Mouse (Mus musculus) myocyte (in vitro differentiated cells): ENCODE results near the gene Gm5678. TPM values are rescaled to one million over a fixed set of nuclear protein-coding genes. Genes with fewer than 3 reads are reported as not detected.

ENCODE experiments used
- H3K27me3 ChIP-seq: one replicate; pipeline ENCODE4 v1.6.1; 2011; ENCODE audit not compliant: control insufficient read depth, insufficient read depth, insufficient read length
- H3K36me3 ChIP-seq: one replicate; pipeline ENCODE4 v1.6.1; 2011; ENCODE audit not compliant: control insufficient read depth, insufficient read depth
- H3K4me2 ChIP-seq: one replicate; pipeline ENCODE4 v1.6.1; 2011; ENCODE audit warnings: low read depth, control low read depth
- H3K4me3 ChIP-seq: one replicate; pipeline ENCODE4 v1.5.1; 2011; ENCODE audit warnings: mild to moderate bottlenecking, control low read depth, moderate library complexity
- H3K79me2 ChIP-seq: one replicate; pipeline ENCODE4 v1.6.1; 2011; ENCODE audit not compliant: control insufficient read depth, insufficient read depth
- H3ac ChIP-seq: one replicate; pipeline ENCODE4 v1.6.1; 2011; ENCODE audit not compliant: control insufficient read depth, insufficient read length
- CEBPB ChIP-seq: IDR thresholded peaks from 2 replicates; pipeline ENCODE4 v1.6.1; 2011; ENCODE audit warnings: mild to moderate bottlenecking, moderate library complexity; ENCODE audit not compliant: poor library complexity, insufficient read depth, severe bottlenecking
- E2F4 ChIP-seq: IDR thresholded peaks from one replicate; pipeline ENCODE4 v1.6.1; 2011; ENCODE audit warnings: mild to moderate bottlenecking, control low read depth, moderate library complexity; ENCODE audit not compliant: insufficient read depth
- MAX ChIP-seq: IDR thresholded peaks from one replicate; pipeline ENCODE4 v1.6.1; 2011; ENCODE audit warnings: low read depth, mild to moderate bottlenecking, control low read depth
- MYOD1 ChIP-seq, 3 experiments: IDR thresholded peaks; one replicate each; pipeline ENCODE4 v1.6.1; 2011; ENCODE audit warnings: control low read depth in 2 of 3, low read depth in 2 of 3, mild to moderate bottlenecking in 2 of 3, moderate library complexity in 1 of 3; ENCODE audit not compliant: insufficient read length in 2 of 3, control insufficient read depth in 1 of 3
- MYOG ChIP-seq, 3 experiments: IDR thresholded peaks; one replicate each; pipeline ENCODE4 v1.6.1; 2011; ENCODE audit warnings: control low read depth in 2 of 3, low read depth in 2 of 3, mild to moderate bottlenecking in 2 of 3; ENCODE audit not compliant: insufficient read length in 2 of 3, control insufficient read depth in 1 of 3, insufficient read depth in 1 of 3
- POLR2A ChIP-seq: IDR thresholded peaks from one replicate; pipeline ENCODE4 v1.6.1; 2011; ENCODE audit warnings: low read depth, mild to moderate bottlenecking, control low read depth, moderate library complexity; ENCODE audit not compliant: insufficient read length
- POLR2AphosphoS2 ChIP-seq: IDR thresholded peaks from one replicate; pipeline ENCODE4 v1.6.1; 2011; ENCODE audit warnings: low read depth, control low read depth; ENCODE audit not compliant: insufficient read length
- REST ChIP-seq: IDR thresholded peaks from one replicate; pipeline ENCODE4 v1.6.1; 2011; ENCODE audit warnings: mild to moderate bottlenecking, control low read depth, moderate library complexity; ENCODE audit not compliant: insufficient read depth, insufficient read length
- SRF ChIP-seq: IDR thresholded peaks from one replicate; pipeline ENCODE4 v1.6.1; 2011; ENCODE audit warnings: low read depth; ENCODE audit not compliant: control insufficient read depth, insufficient read length
- TCF12 ChIP-seq: IDR thresholded peaks from one replicate; pipeline ENCODE4 v1.6.1; 2011; ENCODE audit warnings: mild to moderate bottlenecking, control low read depth; ENCODE audit not compliant: poor library complexity, insufficient read depth, severe bottlenecking
- TCF3 ChIP-seq: IDR thresholded peaks from one replicate; pipeline ENCODE4 v1.6.1; 2011; ENCODE audit warnings: low read depth, control low read depth; ENCODE audit not compliant: insufficient read length
- USF1 ChIP-seq: IDR thresholded peaks from one replicate; pipeline ENCODE4 v1.6.1; 2011; ENCODE audit warnings: low read depth, mild to moderate bottlenecking, control low read depth, moderate library complexity
- polyA plus RNA-seq: library from polyadenylated mRNA; unstranded; fragments of >200 nt; fragmentation: generic; extraction: Trizol; gene quantifications from one replicate; pipeline ENCODE4 v1.2.1, GENCODE M21; 2012; ENCODE audit warnings: missing spikeins

Gene Gm5678
- polyA plus RNA-seq, 1 experiment: not detected

GRCm38 (mm10) chr16:93679165-93679564 is 51.3 kb downstream of the Gm5678 start:
- no peak for TF ChIP-seq TCF12
- no peak for TF ChIP-seq MYOD1 (IDR thresholded peaks at IDR 0.05; ENCODE audit: control insufficient read depth in 1 of 3, insufficient read length in 2 of 3, low read depth in 2 of 3)
- no peak for TF ChIP-seq SRF
- TF ChIP-seq REST: no peak
- no peak for TF ChIP-seq MYOG (IDR thresholded peaks at IDR 0.05; ENCODE audit: control insufficient read depth in 1 of 3, insufficient read depth in 1 of 3, insufficient read length in 2 of 3, low read depth in 2 of 3)
- TF ChIP-seq USF1: no peak
- no peak for TF ChIP-seq MAX
- no peak for TF ChIP-seq E2F4
- TF ChIP-seq POLR2AphosphoS2: no peak
- no peak for TF ChIP-seq CEBPB
- no peak for TF ChIP-seq POLR2A
- no peak for TF ChIP-seq TCF3
- H3K27me3 ChIP-seq: peaks cover 5% of the 10 kb centered on the region
- no peak overlapping the region for H3K4me2 ChIP-seq
- H3K79me2 ChIP-seq: no peaks in the 10 kb centered on the region
- H3K36me3 ChIP-seq: no peaks in the 10 kb centered on the region
- no peak overlapping the region for H3K4me3 ChIP-seq
- no peak overlapping the region for H3ac ChIP-seq

Other genes starting within 250 kb of the Gm5678 start
- 3.6 TPM for gene Setd4, start 24.0 kb upstream of the Gm5678 start, polyA plus RNA-seq
- 19.9 TPM for gene Cbr1, start 22.2 kb upstream of the Gm5678 start, polyA plus RNA-seq
- gene Cbr3, start 55.1 kb downstream of the Gm5678 start, polyA plus RNA-seq: 11.5 TPM
- gene Dop1b, start 83.8 kb downstream of the Gm5678 start, polyA plus RNA-seq: 13.4 TPM
- gene Morc3, start 204.0 kb downstream of the Gm5678 start, polyA plus RNA-seq: 10.6 TPM